Mouse (Mus musculus) MN1 (cell line): ENCODE results near the gene 1300017J02Rik.

Experiments
- DNase-seq: peaks from one replicate; pipeline ENCODE4 v3.0.0-alpha.2; 2016; ENCODE audit warnings: low spot score

The 1300017J02Rik gene

DNA sequence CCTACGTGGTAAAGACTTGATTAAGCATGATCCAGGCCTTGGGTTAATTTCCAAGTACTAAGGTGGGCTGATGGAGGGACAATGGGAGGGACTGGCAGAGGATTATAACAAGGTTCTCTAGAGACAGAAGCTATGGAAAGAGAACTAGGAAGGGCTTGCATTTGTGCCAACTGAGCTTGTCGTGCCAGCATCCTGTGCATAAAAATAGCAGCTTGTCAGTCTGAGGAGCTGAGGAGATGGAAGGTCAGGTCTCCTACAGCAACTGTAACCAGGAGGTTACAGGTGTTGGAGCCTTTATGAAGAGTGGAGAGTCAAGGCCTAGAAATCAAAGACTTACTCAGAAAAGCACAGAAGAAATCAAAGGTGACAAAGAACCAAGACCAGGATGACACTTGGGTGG, 91.3 kb downstream of the 1300017J02Rik start:
- no peak for DNase-seq

DNA sequence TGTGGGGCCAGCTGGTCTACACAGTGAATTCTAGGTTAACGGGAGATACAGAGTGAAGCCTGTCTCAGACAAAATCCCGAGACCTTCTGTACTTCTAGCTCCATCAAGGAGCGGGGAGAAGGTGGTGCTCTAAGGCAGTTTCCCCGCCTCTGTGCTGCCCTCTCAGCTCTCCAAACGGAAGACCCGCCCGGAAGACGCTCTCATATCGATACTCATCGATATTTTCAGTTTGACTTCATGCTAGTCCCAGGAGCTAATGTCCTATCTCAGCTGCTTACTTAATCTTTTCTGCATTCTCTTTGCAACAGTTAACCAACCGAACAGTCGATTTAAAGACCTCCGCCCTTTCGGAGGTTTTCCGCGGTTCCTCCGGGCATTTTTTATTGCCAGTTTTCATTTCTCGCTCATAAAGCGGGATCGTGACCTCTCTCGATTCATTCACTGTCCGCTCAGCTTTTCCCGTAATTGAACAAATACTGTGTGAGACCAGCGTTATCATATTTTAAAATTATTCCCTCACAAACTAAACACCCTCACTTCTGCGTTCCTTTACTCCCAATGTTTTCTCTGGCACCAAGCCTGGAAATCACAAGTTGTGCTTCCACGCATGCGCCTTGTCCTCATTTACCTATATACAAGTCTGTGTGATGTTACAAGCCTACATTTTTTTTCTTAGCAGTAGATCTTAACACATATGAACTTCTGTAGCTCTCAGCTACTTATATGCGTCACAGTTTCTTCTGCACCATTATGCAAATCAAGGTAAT, 92.0 kb downstream of the 1300017J02Rik start:
- DNase-seq, result no peak

DNA sequence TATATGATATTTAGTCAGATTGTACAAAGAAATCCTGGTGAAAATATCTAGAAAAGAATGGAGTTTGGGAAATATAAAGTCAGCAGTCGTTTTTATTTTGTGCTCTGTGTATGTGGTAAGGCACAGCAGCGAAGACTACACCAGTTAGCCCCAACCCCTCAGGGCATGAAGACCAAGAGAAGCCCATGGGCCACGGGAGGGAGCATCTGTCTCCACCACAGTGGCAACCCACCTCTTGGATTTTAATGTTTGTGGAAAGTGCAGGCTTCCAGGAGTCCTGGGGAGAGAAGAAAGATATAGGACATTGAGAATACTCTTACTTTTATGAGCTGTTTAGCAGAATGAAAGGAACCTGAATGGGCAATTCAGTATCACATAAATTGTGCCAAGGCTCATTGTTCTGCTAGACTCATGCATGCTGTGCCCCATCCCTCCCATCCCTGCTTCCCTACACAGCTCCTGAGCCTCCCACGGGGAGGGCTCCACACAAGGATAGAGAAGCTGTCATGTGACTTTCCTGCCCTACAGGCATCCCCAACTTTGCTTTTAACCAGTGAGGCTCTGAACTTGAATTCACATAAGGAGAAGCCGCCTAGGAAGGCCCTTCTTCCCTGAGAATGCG, 96.0 kb downstream of the 1300017J02Rik start:
- no peak for DNase-seq

DNA sequence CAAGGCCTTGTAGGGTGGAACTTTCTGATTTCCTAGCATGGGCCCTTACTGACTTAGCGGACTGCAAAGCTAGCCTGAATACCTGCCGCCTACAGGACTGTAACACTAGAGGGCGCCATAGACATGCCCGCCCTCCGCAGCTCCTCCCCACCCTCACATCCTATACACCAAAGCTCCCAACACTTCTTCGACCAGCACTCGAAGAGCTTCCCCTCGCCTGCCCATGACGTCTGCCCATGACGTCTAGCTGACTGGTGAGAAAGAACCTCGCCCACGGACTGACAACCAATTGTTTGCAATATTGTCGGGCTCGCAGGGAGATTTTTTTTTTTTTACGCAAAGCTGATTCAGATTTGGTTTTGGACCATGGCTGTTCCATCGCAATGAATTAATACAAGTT, 97.0 kb downstream of the 1300017J02Rik start:
- DNase-seq, result peak; percentile 34

DNA sequence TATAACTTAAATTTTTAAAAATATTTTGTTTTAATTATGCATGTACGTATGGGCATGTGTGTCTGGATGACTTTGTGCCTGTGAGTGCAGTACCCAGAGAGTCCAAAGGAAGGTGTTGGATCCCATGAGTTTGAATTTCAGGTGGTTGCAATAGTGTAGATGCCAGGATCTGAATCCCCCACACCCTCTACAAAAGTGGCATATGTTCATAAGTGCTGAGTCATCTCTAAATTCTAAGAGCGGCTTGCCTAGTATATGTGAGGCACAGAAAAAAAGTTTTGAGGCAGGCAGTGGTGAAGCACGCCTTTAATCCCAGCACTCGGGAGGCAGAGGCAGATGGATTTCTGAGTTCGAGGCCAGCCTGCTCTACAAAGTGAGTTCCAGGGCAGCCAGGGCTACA, 99.1 kb downstream of the 1300017J02Rik start:
- DNase-seq, result no peak

DNA sequence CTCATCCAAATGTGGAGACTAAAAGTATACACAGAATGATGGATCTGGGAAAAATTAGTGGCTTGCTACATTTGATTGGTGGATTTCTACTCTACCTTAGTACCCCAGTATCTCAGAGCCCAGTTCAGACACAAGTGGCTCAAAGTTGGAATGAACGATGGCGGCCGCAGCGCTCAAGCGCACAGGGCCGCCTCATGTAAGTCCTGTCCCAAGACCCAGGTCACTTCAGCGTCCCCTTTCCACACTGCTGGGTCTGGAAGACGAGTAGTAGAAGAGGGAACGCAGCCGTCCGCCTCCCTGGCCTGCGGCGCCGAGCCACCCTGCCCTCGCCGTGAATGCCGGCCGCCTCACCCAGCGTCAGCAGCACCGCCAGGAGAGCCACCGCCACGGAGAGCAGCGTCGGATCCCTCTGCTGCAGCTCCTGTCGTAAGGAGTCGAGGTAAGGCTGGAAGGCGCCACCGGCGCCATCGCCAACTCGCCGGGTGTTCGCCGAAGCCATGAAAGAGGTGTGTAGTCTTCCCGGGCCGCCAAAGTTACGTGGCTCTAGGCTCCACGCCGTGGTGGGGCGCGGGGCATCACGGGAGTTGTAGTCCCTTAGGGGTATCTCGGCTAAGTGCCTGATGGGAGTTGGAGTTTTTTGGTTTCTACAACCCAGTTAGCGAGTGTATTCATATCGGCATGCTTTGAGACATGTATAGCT, 103.2 kb downstream of the 1300017J02Rik start, which contains the start of gene Srprb:
Gene Srprb, minus strand, starts transcription at position 577 of the 700 bp plus-strand sequence.
- DNase-seq, result peak; percentile 91
